Comparison of ENCODE assay signal across 17 mouse cellular contexts in genomic region chr14:120019948-120020347, GRCm38 (mm10). TPM values are rescaled to one million over a fixed set of nuclear protein-coding genes. Genes with fewer than 3 reads are reported as not detected.
"Had no signal": no experiment of that assay in that cellular context is flagged by ENCODE, and none has a peak within 500 bp of the region (broad histone marks: within the 10 kb centered on the region; RNA-seq: fewer than 3 reads in every experiment).

No protein-coding gene starts in this region.

- H3K9me3 ChIP-seq: liver, embryonic 15.5 days; neural tube, embryonic 12.5 days had no signal

- H3K4me2 ChIP-seq: liver, embryonic 11.5 days; liver, embryonic 15.5 days; neural tube, embryonic 12.5 days had no signal

- H3K27me3 ChIP-seq: liver, embryonic 15.5 days; neural tube, embryonic 12.5 days had no signal

- H3K27ac ChIP-seq: layer of hippocampus, adult 2 months; liver, embryonic 15.5 days; neural tube, embryonic 12.5 days had no signal

- H3K4me3 ChIP-seq: layer of hippocampus, adult 2 months; liver, embryonic 15.5 days; neural tube, embryonic 12.5 days had no signal

- H3K36me3 ChIP-seq: liver, embryonic 15.5 days; neural tube, embryonic 12.5 days had no signal

- H3K9ac ChIP-seq: liver, embryonic 15.5 days; neural tube, embryonic 12.5 days had no signal

- DNase-seq: kidney, postnatal 4 days; lung, adult 2 months; midbrain, embryonic 14.5 days; retina, postnatal 1 day; right cerebral cortex, postnatal 4 days; spleen, adult 18-20 months; thymus, postnatal 36 days had no signal

- H3K4me1 ChIP-seq: liver, embryonic 15.5 days; neural tube, embryonic 12.5 days had no signal

RNA-seq across cellular contexts. Expression of gene Oxgr1, which starts 22.3 kb away (rescaled TPM):
- total RNA-seq: layer of hippocampus, adult 2 months; megakaryocyte progenitor cell, adult 5-6 weeks; monocyte, adult 5-6 weeks; neutrophil, adult 5-6 weeks had no signal
- polyA plus RNA-seq: liver, embryonic 11.5 days; liver, embryonic 15.5 days; lung, adult 2 months; lung, postnatal 0 days; midbrain, embryonic 14.5 days; neural tube, embryonic 12.5 days; stomach, embryonic 14.5 days; thymus, postnatal 0 days had no signal
